Mouse (Mus musculus) E14TG2a.4 (cell line): ENCODE results near the gene Atf6.

ENCODE experiments used
- H3K27me3 ChIP-seq: 2 replicates; pipeline ENCODE4 v1.6.1; 2014; ENCODE audit warnings: low read length, control low read depth; ENCODE audit not compliant: insufficient read depth
- H3K36me3 ChIP-seq: 2 replicates; pipeline ENCODE4 v1.6.1; 2014; ENCODE audit warnings: low read length, control low read depth; ENCODE audit not compliant: insufficient read depth
- H3K4me1 ChIP-seq: replicated peaks from 2 replicates; pipeline ENCODE4 v1.6.1; 2014; ENCODE audit warnings: low read depth, low read length, control low read depth
- H3K4me3 ChIP-seq: replicated peaks from 2 replicates; pipeline ENCODE4 v1.5.1; 2014; ENCODE audit warnings: mild to moderate bottlenecking, low read length
- H3K9me3 ChIP-seq: 2 replicates; pipeline ENCODE4 v1.6.1; 2014; ENCODE audit warnings: low read length, control low read depth
- CTCF ChIP-seq: conservative IDR thresholded peaks from 2 replicates; pipeline ENCODE4 v1.5.1; 2014; ENCODE audit warnings: low read length
- NANOG ChIP-seq: IDR thresholded peaks from 2 replicates; pipeline ENCODE4 v1.6.1; 2014; ENCODE audit warnings: borderline replicate concordance, low read length, mixed read lengths
- POU5F1 ChIP-seq: IDR thresholded peaks from 2 replicates; pipeline ENCODE4 v1.6.1; 2014; ENCODE audit warnings: low read length, borderline replicate concordance

Atf6 gene

DNA sequence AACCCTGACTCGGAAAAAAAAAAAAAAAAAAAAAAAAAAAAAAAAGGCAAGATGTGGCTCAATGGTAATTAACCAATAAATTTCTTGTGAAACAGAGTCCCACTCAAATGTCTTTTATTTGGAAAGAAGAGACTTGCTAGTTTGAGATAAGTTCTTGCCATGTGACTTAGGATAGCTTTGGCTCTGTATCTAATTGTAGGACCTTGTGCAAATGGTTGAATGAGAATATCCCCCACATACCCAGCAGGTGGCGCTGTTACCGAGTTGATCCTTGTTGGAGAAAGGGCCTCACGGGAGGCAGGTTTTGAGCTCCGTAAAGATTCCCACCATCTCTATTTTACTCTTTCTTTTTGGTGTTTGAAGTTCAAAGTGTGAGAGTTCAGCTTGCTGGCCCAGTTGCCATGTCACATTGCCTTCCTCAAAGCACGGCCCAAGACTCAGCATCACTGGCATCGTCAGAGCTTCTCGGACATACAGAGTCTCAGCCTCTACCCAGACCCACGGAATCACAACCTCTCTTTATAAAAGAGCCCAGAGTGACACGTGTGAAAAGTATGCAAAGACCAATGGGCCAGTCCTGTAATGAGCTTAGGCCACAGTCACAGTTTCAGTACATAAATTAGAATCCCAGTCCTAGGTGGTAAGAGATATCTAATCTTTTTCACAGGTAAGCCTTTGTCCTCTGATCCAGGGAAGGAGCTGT is 34.1 kb upstream of the Atf6 start:
- no peaks in the 10 kb centered on the region for H3K9me3 ChIP-seq

DNA sequence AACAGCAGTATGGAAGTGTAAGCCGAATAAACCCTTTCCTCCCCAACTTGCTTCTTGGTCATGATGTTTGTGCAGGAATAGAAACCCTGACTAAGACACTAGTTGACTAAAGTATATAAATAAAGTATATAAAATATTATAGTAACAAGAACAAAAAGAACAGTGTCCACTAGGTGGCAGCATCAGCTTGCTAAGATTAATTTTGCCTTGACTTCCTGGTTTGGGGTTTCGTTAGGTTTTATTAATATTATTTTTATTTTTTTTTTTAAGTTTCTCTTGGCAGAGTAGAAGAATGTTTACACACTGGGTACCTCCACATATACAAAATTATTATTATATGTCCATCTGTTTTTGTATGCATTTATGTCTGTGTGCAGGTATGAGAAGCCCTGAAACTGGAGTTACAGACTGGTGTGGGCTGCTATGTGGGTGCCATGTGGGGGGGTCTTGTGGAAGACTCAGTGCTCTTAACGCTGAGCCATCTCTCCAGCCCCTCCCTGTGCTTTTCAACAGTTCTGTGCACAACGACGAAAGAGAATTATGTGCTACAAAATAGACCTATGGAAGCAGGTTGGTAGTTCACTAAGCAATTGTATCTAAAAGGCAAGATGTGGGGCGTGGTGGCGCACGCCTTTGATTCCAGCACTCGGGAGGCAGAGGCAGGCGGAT is 33.4 kb upstream of the Atf6 start:
- H3K27me3 ChIP-seq = peaks cover 6% of the 10 kb centered on the region
- H3K4me1 ChIP-seq = peaks cover 29% of the 10 kb centered on the region
- H3K4me3 ChIP-seq = no peak overlapping the region
- H3K9me3 ChIP-seq = no peaks in the 10 kb centered on the region
- H3K36me3 ChIP-seq = no peaks in the 10 kb centered on the region
- TF ChIP-seq CTCF (peak; percentile 28; the same call in 1 of the 2 replicates), NANOG (no peak), POU5F1 (no peak)

More for the DNA sequence above, 34.1 kb upstream of the Atf6 start:
- no peak for TF ChIP-seq POU5F1
- TF ChIP-seq CTCF = peak; percentile 67
- no peak for TF ChIP-seq NANOG
- Histone ChIP-seq H3K36me3 (no peaks in the 10 kb centered on the region), H3K27me3 (peaks cover 12% of the 10 kb centered on the region), H3K4me3 (no peak overlapping the region), H3K4me1 (peaks cover 23% of the 10 kb centered on the region)

DNA sequence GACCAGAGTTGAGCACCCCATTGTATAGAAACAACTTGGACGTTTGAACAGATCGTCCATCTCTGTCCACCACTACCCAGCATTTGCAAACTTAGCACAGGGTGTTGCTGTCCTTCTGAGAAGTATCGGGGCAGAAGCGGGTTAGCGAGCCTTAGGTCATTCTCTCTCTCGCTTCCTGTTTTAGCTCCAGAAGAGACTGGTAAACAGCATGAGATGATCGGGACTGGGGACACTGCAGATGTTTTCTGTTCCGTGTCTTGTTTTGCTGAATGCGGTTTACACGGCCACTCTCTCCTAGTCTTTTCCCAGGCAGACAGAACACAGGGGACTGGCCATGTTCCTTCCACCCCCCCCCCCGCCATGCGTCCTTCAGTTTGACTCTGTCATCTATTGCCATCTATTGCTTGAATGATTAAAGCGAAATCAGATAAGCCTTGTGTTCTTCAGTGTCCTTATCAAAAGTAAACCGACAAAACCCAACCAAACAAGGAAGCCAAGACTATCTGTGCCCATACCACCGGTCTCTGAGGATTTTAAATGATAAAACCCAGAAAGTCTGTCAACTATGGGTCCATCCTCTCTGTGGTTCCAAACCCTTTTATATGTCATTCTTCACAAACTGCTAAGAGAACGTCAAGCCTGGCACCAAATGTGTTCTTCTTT is 31.0 kb upstream of the Atf6 start:
- no peak for TF ChIP-seq NANOG
- no peak for TF ChIP-seq POU5F1
- TF ChIP-seq CTCF = no peak
- Histone ChIP-seq H3K4me1 (peaks cover 44% of the 10 kb centered on the region), H3K36me3 (no peaks in the 10 kb centered on the region), H3K4me3 (no peak overlapping the region), H3K27me3 (no peaks in the 10 kb centered on the region), H3K9me3 (no peaks in the 10 kb centered on the region)

DNA sequence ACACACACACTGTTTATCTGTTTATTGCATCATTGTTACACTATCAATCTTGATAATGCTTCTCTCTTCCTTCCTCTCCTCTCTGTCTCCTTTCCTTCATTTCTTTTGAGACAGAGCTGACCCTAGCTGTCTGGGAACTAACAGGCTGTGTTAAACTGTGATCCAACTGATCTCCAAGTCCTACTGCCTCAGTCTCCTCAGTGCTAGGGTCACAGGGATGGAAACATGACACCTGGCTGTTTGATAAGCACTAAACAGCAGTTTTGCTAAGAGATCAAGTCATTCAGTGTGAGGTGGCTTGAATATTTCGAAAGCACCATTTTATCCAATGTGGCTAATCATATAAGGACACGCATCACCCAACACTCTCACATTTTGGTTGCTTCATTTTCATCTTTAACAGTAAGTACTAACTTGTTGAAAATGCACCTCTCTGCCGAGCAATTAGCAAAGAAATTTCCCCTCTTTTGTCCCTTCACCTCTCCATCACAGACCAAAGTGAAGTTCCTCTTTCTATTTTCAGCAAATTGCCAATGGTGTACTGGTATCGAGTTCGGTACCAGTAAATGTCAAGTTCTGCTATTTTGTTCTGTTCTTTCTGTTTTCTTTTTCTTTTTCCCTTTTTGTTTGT is 29.2 kb upstream of the Atf6 start:
- Histone ChIP-seq H3K27me3 (no peaks in the 10 kb centered on the region), H3K36me3 (no peaks in the 10 kb centered on the region), H3K4me1 (peaks cover 53% of the 10 kb centered on the region), H3K9me3 (no peaks in the 10 kb centered on the region), H3K4me3 (no peak overlapping the region)
- TF ChIP-seq NANOG (no peak), POU5F1 (no peak), CTCF (no peak)

DNA sequence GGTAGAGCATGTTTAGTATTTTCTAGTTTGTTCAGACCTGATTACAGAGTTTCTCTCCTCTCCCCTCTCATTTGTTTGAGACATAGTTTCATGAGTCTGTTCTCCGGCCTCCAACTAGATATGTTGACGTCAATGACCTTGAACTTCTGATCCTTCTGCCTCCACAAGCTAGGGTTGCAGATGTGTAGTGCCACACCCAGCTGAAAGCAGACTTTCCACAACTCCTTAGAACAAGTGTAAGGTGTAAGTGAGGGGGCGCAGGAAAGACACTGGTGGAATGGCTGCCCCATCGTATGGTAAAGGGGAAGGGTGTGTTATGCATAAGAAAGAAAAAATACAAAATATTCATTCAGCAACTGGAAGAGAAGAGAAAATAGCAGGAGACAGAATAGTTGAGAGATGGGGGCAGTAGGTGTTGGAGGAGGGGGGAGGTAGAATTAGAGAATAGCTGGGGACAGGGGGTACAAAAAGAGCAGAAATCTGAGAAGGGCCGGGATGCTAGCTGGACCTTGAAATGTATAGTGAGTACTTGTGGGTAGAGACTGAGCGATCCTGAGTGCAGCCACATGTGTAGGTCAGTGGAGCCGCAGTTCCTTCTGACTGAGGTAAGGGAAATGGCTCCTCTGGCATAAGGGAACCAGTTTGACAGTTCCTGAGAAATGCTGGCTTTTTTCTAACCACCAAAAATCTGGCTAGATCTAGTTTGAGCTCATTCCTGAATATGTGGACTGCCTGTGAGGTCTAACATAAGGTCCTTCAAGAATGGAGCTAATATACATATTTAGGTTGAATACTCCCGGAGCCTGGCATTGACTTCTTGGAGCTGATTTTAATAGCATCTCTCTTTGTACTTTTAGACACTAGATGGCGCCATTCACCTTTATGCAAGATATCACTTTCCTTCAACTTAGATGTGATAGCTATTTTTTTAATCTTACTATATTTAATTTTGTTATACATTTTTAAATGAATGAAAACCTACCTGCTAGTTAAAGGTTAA is 27.3 kb upstream of the Atf6 start:
- H3K27me3 ChIP-seq = no peaks in the 10 kb centered on the region
- TF ChIP-seq CTCF (peak; percentile 59), POU5F1 (no peak), NANOG (peak; percentile 9; the same call in 1 of the 2 replicates)
- no peaks in the 10 kb centered on the region for H3K36me3 ChIP-seq
- peaks cover 64% of the 10 kb centered on the region for H3K4me1 ChIP-seq
- no peaks in the 10 kb centered on the region for H3K9me3 ChIP-seq
- H3K4me3 ChIP-seq = 0 out of 2 replicates have a peak overlapping the region, but pooled peaks have one; percentile 13

DNA sequence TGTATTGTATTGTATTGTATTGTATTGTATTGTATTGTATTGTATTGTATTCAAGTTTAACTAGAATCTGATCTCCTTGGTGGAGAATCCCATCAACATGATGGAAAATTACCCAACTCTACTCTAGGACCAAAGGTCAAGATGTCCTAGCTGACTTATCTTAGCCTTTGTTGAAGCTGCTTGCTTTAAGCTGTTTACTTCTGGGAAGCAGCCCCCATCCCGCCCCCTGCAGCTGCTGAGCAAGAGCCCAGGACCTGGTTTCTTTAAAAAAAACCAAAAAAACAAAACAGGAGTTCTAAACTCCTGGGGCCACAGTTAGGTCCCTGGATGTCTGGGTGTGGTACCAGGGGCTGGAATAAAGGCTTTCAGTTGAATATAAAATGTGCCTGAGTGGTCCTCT is 24.7 kb upstream of the Atf6 start:
- Histone ChIP-seq H3K36me3 (no peaks in the 10 kb centered on the region), H3K27me3 (no peaks in the 10 kb centered on the region), H3K4me3 (no peak overlapping the region), H3K9me3 (no peaks in the 10 kb centered on the region), H3K4me1 (peaks cover 72% of the 10 kb centered on the region)
- TF ChIP-seq POU5F1 = no peak
- no peak for TF ChIP-seq NANOG
- TF ChIP-seq CTCF = no peak

DNA sequence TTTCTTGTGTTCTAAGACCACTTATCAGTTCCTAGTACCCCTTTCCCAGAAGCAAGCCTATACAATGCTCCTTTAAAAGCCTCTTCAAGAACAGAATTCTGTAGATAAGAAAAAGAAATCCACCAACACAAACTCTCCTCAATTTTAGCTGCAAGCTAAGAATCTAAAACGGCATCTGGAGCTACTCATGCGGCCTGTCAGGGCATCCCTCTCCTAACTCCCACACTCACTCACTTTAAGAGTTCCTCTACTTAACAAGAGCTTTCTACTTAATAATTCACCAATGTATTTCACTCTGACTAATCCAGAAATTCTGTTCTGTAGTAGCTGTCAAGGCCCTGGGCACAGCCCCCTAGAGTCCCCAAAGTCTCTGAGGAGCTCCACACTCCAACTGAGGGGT is 24.1 kb upstream of the Atf6 start:
- Histone ChIP-seq H3K4me1 (peaks cover 68% of the 10 kb centered on the region), H3K9me3 (no peaks in the 10 kb centered on the region), H3K27me3 (no peaks in the 10 kb centered on the region), H3K4me3 (no peak overlapping the region), H3K36me3 (no peaks in the 10 kb centered on the region)
- no peak for TF ChIP-seq CTCF
- no peak for TF ChIP-seq POU5F1
